Mouse (Mus musculus) olfactory bulb, adult 2 months (tissue): Measurements from ENCODE around the gene Pnpla7. TPM values are rescaled to one million over a fixed set of nuclear protein-coding genes. Genes with fewer than 3 reads are reported as not detected.

Experiments
- H3K27ac ChIP-seq: fragments of 200-500 bp; 2 replicates; pipeline ENCODE4 v1.5.1; 2012; ENCODE audit warnings: low read depth, low read length; ENCODE audit not compliant: insufficient read depth
- H3K4me1 ChIP-seq: fragments of 200-500 bp; 2 replicates; pipeline ENCODE4 v1.6.1; 2012; ENCODE audit warnings: low read length; ENCODE audit not compliant: control insufficient read depth, insufficient read depth
- H3K4me3 ChIP-seq: fragments of 200-500 bp; 2 replicates; pipeline ENCODE4 v1.5.1; 2012; ENCODE audit warnings: mild to moderate bottlenecking, low read depth, low read length, moderate library complexity; ENCODE audit not compliant: insufficient read depth
- CTCF ChIP-seq: fragments of 200-500 bp; IDR thresholded peaks from 2 replicates; pipeline ENCODE4 v1.5.1; 2012; ENCODE audit warnings: low read depth, mild to moderate bottlenecking, low read length, moderate library complexity; ENCODE audit not compliant: insufficient read depth
- POLR2A ChIP-seq: fragments of 200-500 bp; IDR thresholded peaks from 2 replicates; pipeline ENCODE4 v1.6.1; 2012; ENCODE audit warnings: mild to moderate bottlenecking, low read depth, low read length, moderate library complexity; ENCODE audit not compliant: insufficient read depth
- WGBS: fragments of 180-500 bp; shearing (Covaris S2); methylation state at CpG from one replicate; pipeline ENCODE4 v1.1.7; 2018; 5-methylcytosine and 5-hydroxymethylcytosine counted together
- polyA plus RNA-seq: library from polyadenylated mRNA; stranded (reverse); fragments of >200 nt; gene quantifications from 2 replicates; pipeline ENCODE4 v1.2.4, GENCODE M21; 2012; ENCODE audit warnings: low replicate concordance; ENCODE audit not compliant: missing spikeins, insufficient read depth, insufficient read length

The Pnpla7 gene
- polyA plus RNA-seq, 1 experiment = not detected

DNA sequence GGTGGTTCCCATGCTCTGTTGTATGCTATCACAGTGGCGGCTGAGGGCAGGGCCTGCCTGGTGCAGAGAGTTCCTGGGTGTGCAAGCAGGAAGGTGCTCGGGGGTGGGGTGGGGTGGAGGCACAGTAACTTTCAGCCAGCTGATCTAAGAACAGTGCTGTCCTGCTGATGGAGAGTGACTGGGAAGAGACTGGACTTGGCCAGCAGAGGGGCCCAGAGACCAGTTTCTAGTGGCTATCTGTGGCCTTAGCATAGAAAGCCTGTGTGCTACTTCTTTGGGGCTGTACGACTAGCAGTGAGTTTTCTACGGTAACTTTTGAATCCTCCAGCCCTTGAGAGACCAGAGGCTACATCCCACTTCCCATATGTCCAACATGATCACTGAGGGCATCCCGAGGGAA, 123.1 kb downstream of the Pnpla7 start:
- Histone ChIP-seq H3K4me1 (peaks cover 3% of the 10 kb centered on the region; the same call in 1 of the 2 replicates), H3K4me3 (no peak overlapping the region), H3K27ac (no peak overlapping the region)
- TF ChIP-seq POLR2A = no peak
- TF ChIP-seq CTCF = no peak
- WGBS = 60% methylated on average over 5 of the region's 5 CpGs

DNA sequence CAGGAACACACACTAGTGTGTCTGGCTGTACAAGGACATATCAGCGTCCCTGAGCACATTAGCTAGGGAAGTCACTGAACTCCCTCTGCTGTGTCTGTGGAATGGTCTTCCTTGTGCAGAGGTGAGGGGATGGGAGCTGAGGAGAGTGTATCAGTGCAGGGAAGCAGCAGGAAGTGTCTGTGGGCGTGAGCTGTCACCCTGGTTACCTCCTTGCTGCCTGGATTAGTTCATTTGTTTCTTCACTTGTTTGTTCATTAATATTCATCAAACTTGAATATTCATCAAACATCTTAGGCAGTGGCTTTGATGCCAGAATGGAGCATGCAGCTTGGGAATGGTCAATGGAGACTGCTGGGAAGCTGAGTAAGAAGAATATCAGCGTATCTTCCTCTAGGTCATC, 123.9 kb downstream of the Pnpla7 start:
- H3K4me1 ChIP-seq = peaks cover 3% of the 10 kb centered on the region; the same call in 1 of the 2 replicates
- no peak for TF ChIP-seq CTCF
- TF ChIP-seq POLR2A = no peak
- H3K27ac ChIP-seq = no peak overlapping the region
- WGBS = 66% methylated on average over 3 of the region's 3 CpGs
- no peak overlapping the region for H3K4me3 ChIP-seq

Other genes starting within 250 kb of the Pnpla7 start
- gene Cacna1b, start 212.9 kb upstream of the Pnpla7 start, polyA plus RNA-seq = not detected in 2 replicates
- gene Ehmt1, start 56.4 kb upstream of the Pnpla7 start, polyA plus RNA-seq = 294 TPM in 1 of 2 replicates, not detected in the other
- gene Arrdc1, start 40.8 kb upstream of the Pnpla7 start, polyA plus RNA-seq = not detected in 2 replicates
- gene Zmynd19, start 26.2 kb upstream of the Pnpla7 start, polyA plus RNA-seq = not detected in 2 replicates
- gene Dph7, start 13.6 kb upstream of the Pnpla7 start, polyA plus RNA-seq = not detected in 2 replicates
- gene Mrpl41, start 935 bp upstream of the Pnpla7 start, polyA plus RNA-seq = not detected in 2 replicates
- not detected in 2 replicates for gene Nsmf, start 78.3 kb downstream of the Pnpla7 start, polyA plus RNA-seq
- gene Entpd8, start 104.3 kb downstream of the Pnpla7 start, polyA plus RNA-seq = not detected in 2 replicates
- not detected in 2 replicates for gene Noxa1, start 119.1 kb downstream of the Pnpla7 start, polyA plus RNA-seq
- gene Nrarp, start 204.7 kb downstream of the Pnpla7 start, polyA plus RNA-seq = not detected in 2 replicates
- gene Tor4a, start 220.9 kb downstream of the Pnpla7 start, polyA plus RNA-seq = not detected in 2 replicates
- gene Nelfb, start 235.5 kb downstream of the Pnpla7 start, polyA plus RNA-seq = not detected in 2 replicates
- not detected in 2 replicates for gene Stpg3, start 238.6 kb downstream of the Pnpla7 start, polyA plus RNA-seq
- gene Fam166a, start 242.7 kb downstream of the Pnpla7 start, polyA plus RNA-seq = not detected in 2 replicates
- 193 TPM in 1 of 2 replicates, not detected in the other for gene Tubb4b, start 248.7 kb downstream of the Pnpla7 start, polyA plus RNA-seq